Comparison of ENCODE assay signal across 24 mouse cellular contexts in genomic region chr14:45588403-45588802, GRCm38 (mm10). TPM values are rescaled to one million over a fixed set of nuclear protein-coding genes. Genes with fewer than 3 reads are reported as not detected.
DNase-seq lines count a peak whose midpoint lies in the region; ATAC-seq and TF ChIP-seq lines count a peak whose summit lies in the region.
"Had no signal": no experiment of that assay in that cellular context is flagged by ENCODE, and none has a peak within 500 bp of the region (broad histone marks: within the 10 kb centered on the region; RNA-seq: fewer than 3 reads in every experiment).

No protein-coding gene starts in this region.

- H3K36me3 ChIP-seq in forebrain, embryonic 11.5 days (ENCODE audit: control insufficient read depth, insufficient read depth, low read length): no peaks in the 10 kb centered on the region
- H3K36me3 ChIP-seq in forebrain, embryonic 15.5 days: no peaks in the 10 kb centered on the region
- H3K36me3 ChIP-seq: heart, embryonic 15.5 days; limb, embryonic 12.5 days had no signal

- H3K27ac ChIP-seq in forebrain, embryonic 11.5 days (ENCODE audit: low read depth, low read length): no peak overlapping the region
- H3K27ac ChIP-seq in forebrain, embryonic 15.5 days (replicated peaks): no peak overlapping the region
- H3K27ac ChIP-seq in left cerebral cortex, adult 2 months: peak overlapping the region; percentile 3; the same call in 1 of the 2 replicates
- H3K27ac ChIP-seq: gastrocnemius, adult 2 months; heart, embryonic 15.5 days; liver, embryonic 14.5 days; macrophage; midbrain, embryonic 12.5 days; neural tube, embryonic 12.5 days had no signal

- TF ChIP-seq CTCF in left cerebral cortex, adult 2 months (IDR thresholded peaks at IDR 0.05): no peak

- ATAC-seq in forebrain, embryonic 11.5 days (replicated peaks; ENCODE audit: low FRiP score): no peak
- no peak for ATAC-seq in forebrain, embryonic 15.5 days (replicated peaks)
- ATAC-seq in inflammation-experienced regulatory T-cells, adult 6 months: no peak
- ATAC-seq: forebrain, postnatal 0 days had no signal

- H3K9me3 ChIP-seq in forebrain, embryonic 11.5 days (ENCODE audit: control insufficient read depth, low read length): no peaks in the 10 kb centered on the region
- no peaks in the 10 kb centered on the region for H3K9me3 ChIP-seq in forebrain, embryonic 15.5 days
- H3K9me3 ChIP-seq: G1E; heart, embryonic 15.5 days; limb, embryonic 12.5 days; midbrain, embryonic 12.5 days; neural tube, embryonic 12.5 days had no signal

- no peaks in the 10 kb centered on the region for H3K27me3 ChIP-seq in forebrain, embryonic 11.5 days (ENCODE audit: control insufficient read depth, insufficient read depth, low read length)
- H3K27me3 ChIP-seq in forebrain, embryonic 15.5 days: no peaks in the 10 kb centered on the region
- H3K27me3 ChIP-seq: heart, embryonic 15.5 days; limb, embryonic 12.5 days; midbrain, embryonic 12.5 days; neural tube, embryonic 12.5 days had no signal

- H3K4me3 ChIP-seq in forebrain, embryonic 11.5 days (ENCODE audit: low read depth, low read length): no peak overlapping the region
- H3K4me3 ChIP-seq in forebrain, embryonic 15.5 days: no peak overlapping the region
- no peak overlapping the region for H3K4me3 ChIP-seq in left cerebral cortex, adult 2 months
- H3K4me3 ChIP-seq: erythroblast, embryonic 14.5 days; gastrocnemius, adult 2 months; heart, embryonic 15.5 days; limb, embryonic 12.5 days; midbrain, embryonic 12.5 days; neural tube, embryonic 12.5 days had no signal

- no peak overlapping the region for H3K4me2 ChIP-seq in forebrain, embryonic 11.5 days (ENCODE audit: low read depth, low read length, severe bottlenecking)
- no peak overlapping the region for H3K4me2 ChIP-seq in forebrain, embryonic 15.5 days (replicated peaks)
- H3K4me2 ChIP-seq: heart, embryonic 15.5 days; limb, embryonic 12.5 days; midbrain, embryonic 12.5 days; neural tube, embryonic 12.5 days had no signal

- intact Hi-C loops in left cerebral cortex, adult 2 months (cut with DNase I): no loop called here

- no peak overlapping the region for H3K9ac ChIP-seq in forebrain, embryonic 11.5 days (ENCODE audit: low read length)
- H3K9ac ChIP-seq in forebrain, embryonic 15.5 days (replicated peaks): no peak overlapping the region
- H3K9ac ChIP-seq: forebrain, postnatal 0 days; heart, embryonic 15.5 days; limb, embryonic 12.5 days; liver, embryonic 14.5 days; midbrain, embryonic 12.5 days; neural tube, embryonic 12.5 days had no signal

- 82% methylated on average over 7 of the region's 7 CpGs for WGBS in forebrain, embryonic 11.5 days
- WGBS in forebrain, embryonic 15.5 days: 56% methylated on average over 7 of the region's 7 CpGs

- peak; percentile 6 for DNase-seq in forebrain, embryonic 11.5 days (ENCODE audit: low spot score)
- DNase-seq in left cerebral cortex, adult 2 months (ENCODE audit: extremely low spot score in 1 of 2, low spot score in 2 of 2): no peak
- no peak for DNase-seq in left cerebral cortex, adult 9 months (ENCODE audit: low spot score in 2 of 2)
- DNase-seq in Muller cell, postnatal 12 days (ENCODE audit: inconsistent ontology term): peak; percentile 73
- peak; percentile 10 for DNase-seq in mesoderm, embryonic 11.5 days (ENCODE audit: low read depth, low spot score)
- DNase-seq: cerebellum, adult 8-10 months; forebrain, postnatal 0 days; gastrocnemius, adult 2 months; kidney, adult 2 months; kidney, postnatal 14 days; layer of hippocampus, adult 9-11 months; thymus, postnatal 25 days had no signal

- no peaks in the 10 kb centered on the region for H3K4me1 ChIP-seq in forebrain, embryonic 11.5 days (replicated peaks; ENCODE audit: control insufficient read depth, insufficient read depth, low read length)
- H3K4me1 ChIP-seq in forebrain, embryonic 15.5 days: no peaks in the 10 kb centered on the region
- H3K4me1 ChIP-seq: heart, embryonic 15.5 days; limb, embryonic 12.5 days; midbrain, embryonic 12.5 days; neural tube, embryonic 12.5 days had no signal

RNA-seq across cellular contexts. Expression of gene Fermt2, which starts 58.5 kb away (rescaled TPM):
- 61.9 and 68.5 TPM in 2 replicates for polyA plus RNA-seq in forebrain, embryonic 11.5 days (2014; fragmentation: Nextera tagmentation; extraction: Ambion mirVana)
- 62.8 and 72.2 TPM in 2 replicates for polyA plus RNA-seq in forebrain, embryonic 15.5 days (2015; fragmentation: Nextera tagmentation; extraction: Ambion mirVana)
- 100 to 1,000 TPM in 1 of 2 experiments, 10 to 100 TPM in 1; 98.1 to 105 TPM for total RNA-seq in left cerebral cortex, adult 2 months (2021)
- not detected for polyA plus RNA-seq in inflammation-experienced regulatory T-cells, adult 6 months (2017; shearing (Covaris generic))
- total RNA-seq: granulocyte monocyte progenitor cell, adult 5-6 weeks; hematopoietic stem cell, adult 5-6 weeks had no signal
- polyA plus RNA-seq: erythroblast, embryonic 14.5 days; G1E; macrophage had no signal

Comparison
In these comparisons a context has a peak if more than half of its experiments do, and no peak if none do; other contexts are left out.
1. DNase-seq: peak in forebrain, embryonic 11.5 days (single experiment), Muller cell, postnatal 12 days (single experiment) and mesoderm, embryonic 11.5 days (single experiment); none in left cerebral cortex, adult 2 months (0 of 2) and left cerebral cortex, adult 9 months (0 of 2).
2. RNA of gene Fermt2, which starts 58.5 kb away (polyA plus RNA-seq): 62.8 to 72.2 TPM in forebrain, embryonic 15.5 days and 61.9 to 68.5 TPM in forebrain, embryonic 11.5 days; not detected in inflammation-experienced regulatory T-cells, adult 6 months; every median in the first group is over 10 times any median in the second.